Mouse (Mus musculus) lung, postnatal 4 days (tissue): ENCODE results near the gene Tmcc3.
A peak's percentile ranks its signal among the peaks of the same experiment; 100 is the strongest.
"Not testable (repeated sequence)": the region's sequence is repeated elsewhere in the genome, so short reads cannot be mapped to it uniquely, and the experiment has no call there.

ENCODE experiments used
- DNase-seq, 2 experiments: peaks; one replicate each; pipeline ENCODE4 v3.0.0; 2021

Gene Tmcc3

GRCm38 (mm10) chr10:94519887-94520286, 208.1 kb downstream of the Tmcc3 start:
- DNase-seq = no peak

GRCm38 (mm10) chr10:94520306-94521106, 208.8 kb downstream of the Tmcc3 start:
- DNase-seq = peak in 1 of 2 experiments; percentile 58

- no peak for DNase-seq
Measured at GRCm38 (mm10) chr10:94521107-94521401, 209.3 kb downstream of the Tmcc3 start.

GRCm38 (mm10) chr10:94521776-94522175, 210.0 kb downstream of the Tmcc3 start:
- DNase-seq = no peak

GRCm38 (mm10) chr10:94523297-94523696, 211.5 kb downstream of the Tmcc3 start:
- no peak for DNase-seq

- DNase-seq = peak; percentile 77 to 82
Measured at GRCm38 (mm10) chr10:94523711-94524156, 212.0 kb downstream of the Tmcc3 start.

- DNase-seq = no peak
Measured at GRCm38 (mm10) chr10:94524966-94525365, 213.2 kb downstream of the Tmcc3 start.

GRCm38 (mm10) chr10:94525784-94526183, 214.0 kb downstream of the Tmcc3 start:
- DNase-seq = no peak

- DNase-seq = no peak
Measured at GRCm38 (mm10) chr10:94526834-94527233, 215.1 kb downstream of the Tmcc3 start.

GRCm38 (mm10) chr10:94527248-94527647, 215.5 kb downstream of the Tmcc3 start:
- DNase-seq = no peak

GRCm38 (mm10) chr10:94530079-94530478, 218.3 kb downstream of the Tmcc3 start:
- DNase-seq = no peak

- no peak for DNase-seq
Measured at GRCm38 (mm10) chr10:94531482-94531881, 219.7 kb downstream of the Tmcc3 start.

GRCm38 (mm10) chr10:94533081-94533724, 221.5 kb downstream of the Tmcc3 start:
- DNase-seq = no peak

- DNase-seq = not testable (repeated sequence)
Measured at GRCm38 (mm10) chr10:94538623-94539022, 226.9 kb downstream of the Tmcc3 start.

- no peak for DNase-seq
Measured at GRCm38 (mm10) chr10:94540241-94540640, 228.5 kb downstream of the Tmcc3 start.

GRCm38 (mm10) chr10:94543956-94544355, 232.2 kb downstream of the Tmcc3 start:
- DNase-seq = no peak

- DNase-seq = no peak
Measured at GRCm38 (mm10) chr10:94544803-94545202, 233.1 kb downstream of the Tmcc3 start.

GRCm38 (mm10) chr10:94545259-94546019, 233.7 kb downstream of the Tmcc3 start:
- peak in 1 of 2 experiments; percentile 49 for DNase-seq

- no peak for DNase-seq
Measured at GRCm38 (mm10) chr10:94546617-94547016, 234.9 kb downstream of the Tmcc3 start.

- DNase-seq = peak; percentile 43 to 55
Measured at GRCm38 (mm10) chr10:94549511-94550232, 237.9 kb downstream of the Tmcc3 start.

- DNase-seq = no peak
Measured at GRCm38 (mm10) chr10:94550649-94551048, 238.9 kb downstream of the Tmcc3 start.

GRCm38 (mm10) chr10:94551065-94551464, 239.3 kb downstream of the Tmcc3 start:
- DNase-seq = no peak

- DNase-seq = no peak
Measured at GRCm38 (mm10) chr10:94551511-94551910, 239.8 kb downstream of the Tmcc3 start.
